Mouse (Mus musculus) thymus, adult 18-20 months (tissue): ENCODE measurements around the gene Nptx2.

Experiments used
- DNase-seq, 2 experiments: peaks; one replicate each; pipeline ENCODE4 v3.0.0; 2022; ENCODE audit warnings: mixed read lengths in 2 of 2

The Nptx2 gene

GRCm38 (mm10) chr5:144545653-144546422 is at the start of gene Nptx2:
Gene Nptx2, plus strand, starts transcription at chr5:144545902.
- DNase-seq, result no peak

DNA sequence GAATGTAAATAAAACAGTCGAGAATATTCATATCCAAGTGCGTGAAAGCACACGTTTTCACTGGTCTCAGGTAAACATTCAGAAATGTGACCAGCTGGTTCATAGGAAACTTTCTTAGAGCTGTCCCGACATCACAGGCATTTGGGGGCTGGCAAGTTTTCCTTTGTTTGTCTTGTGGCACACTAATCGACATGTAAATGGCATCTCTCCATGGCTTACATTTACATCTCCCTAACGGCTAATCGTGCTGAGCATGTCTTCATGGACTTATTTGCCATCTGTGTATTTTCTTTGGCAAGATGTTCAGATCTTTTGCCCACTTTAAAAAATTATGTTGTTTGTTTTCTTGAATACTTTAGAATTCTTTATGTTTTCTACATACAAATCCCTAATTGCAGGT is 49.2 kb upstream of the Nptx2 start:
- DNase-seq, result no peak

DNA sequence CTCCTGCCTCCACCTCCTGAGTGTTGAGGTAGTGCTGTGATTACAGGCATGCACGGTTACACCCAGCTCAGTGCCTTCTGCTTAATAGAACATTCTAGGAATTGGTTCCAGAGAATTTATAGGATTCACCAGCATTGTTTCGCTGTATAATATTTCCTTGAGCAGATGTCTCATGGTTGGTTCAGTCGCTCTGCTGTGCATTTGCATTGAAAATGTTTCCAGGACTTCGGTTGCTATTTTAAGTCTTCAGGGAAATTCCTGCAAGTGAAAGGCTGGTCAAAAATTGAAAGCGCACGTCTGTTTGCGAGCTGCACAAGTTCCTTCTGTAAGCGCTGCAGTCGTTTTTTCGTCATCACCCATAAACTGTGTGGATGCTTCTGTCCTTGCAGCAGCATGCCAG is 41.5 kb upstream of the Nptx2 start:
- no peak for DNase-seq

GRCm38 (mm10) chr5:144505731-144506130 is 40.0 kb upstream of the Nptx2 start:
- no peak for DNase-seq

DNA sequence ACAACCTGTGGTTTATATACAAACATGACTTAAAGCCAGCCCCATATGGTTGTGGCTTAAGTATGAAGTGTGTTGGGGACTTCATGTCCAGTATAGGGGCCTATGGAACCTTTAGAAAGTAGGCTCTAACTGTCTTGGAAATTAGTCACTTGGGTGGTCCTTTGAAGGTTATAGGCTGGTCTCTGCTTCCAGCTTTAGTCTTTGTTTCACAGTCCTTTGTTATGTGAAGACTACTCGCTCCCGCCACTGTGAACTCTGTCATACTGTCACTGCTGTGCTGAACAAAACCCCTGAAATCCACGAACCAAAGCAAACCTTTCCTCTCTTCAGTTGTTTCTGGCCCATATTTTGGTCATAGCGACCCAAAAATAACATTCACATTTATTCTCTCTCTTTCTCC is 39.5 kb upstream of the Nptx2 start:
- DNase-seq, result no peak

GRCm38 (mm10) chr5:144506689-144507552 is 38.8 kb upstream of the Nptx2 start:
- DNase-seq, result no peak

DNA sequence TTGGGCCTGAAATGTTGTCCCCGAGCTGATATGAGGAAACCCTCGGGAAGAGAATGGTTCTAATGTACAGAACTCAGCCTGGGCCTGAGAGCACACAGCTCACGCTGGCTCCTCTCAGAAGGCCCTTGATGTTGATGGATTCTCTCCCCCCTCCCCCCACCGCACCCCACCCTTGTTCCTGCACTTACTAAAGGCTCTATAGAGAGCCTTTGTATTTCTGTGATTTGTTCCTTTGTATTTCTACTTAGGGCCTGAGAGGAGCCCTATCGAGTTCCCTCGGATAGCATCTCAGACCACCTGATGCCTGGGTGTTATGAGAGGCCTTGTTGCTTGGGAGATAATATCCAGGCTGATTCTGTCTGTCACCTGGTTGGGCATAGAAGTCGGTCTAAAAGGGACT is 36.3 kb upstream of the Nptx2 start:
- DNase-seq, result no peak

DNA sequence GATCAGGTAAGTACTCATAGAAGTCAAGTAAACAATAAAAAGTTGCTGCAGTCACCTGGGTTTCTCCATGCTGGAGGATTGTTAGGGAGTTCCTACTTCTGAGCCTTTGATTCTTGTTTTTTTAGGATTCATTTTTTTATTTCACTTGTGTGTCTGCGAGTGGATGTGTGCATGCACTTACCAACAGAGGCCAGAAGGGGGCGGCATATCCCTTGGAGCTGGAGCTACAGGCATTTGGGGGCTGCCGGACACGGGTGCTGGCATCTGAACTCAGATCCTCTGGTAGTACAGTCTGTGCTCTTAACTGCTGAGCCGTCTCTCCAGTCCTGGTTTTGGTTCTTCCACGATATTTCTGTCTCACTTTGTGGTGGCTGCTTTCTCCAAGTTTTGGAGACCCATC is 31.0 kb upstream of the Nptx2 start:
- DNase-seq, result no peak

DNA sequence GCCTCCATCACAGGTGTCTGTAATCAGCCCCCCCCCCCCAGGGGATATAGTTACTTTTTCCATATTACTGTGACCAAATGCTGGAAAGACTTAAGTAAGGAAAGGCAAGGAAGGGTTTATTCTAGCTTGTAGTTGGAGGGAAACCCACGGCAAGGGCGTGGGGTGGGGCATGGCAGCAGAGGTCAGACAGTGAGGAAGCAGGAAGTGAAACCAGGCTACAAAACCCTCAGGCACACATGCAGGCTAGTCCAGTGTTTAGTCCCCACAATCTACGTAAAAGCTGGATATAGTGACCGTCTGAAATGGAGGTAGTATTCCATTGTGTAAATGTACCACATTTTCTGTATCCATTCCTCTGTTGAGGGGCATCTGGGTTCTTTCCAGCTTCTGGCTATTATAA is 30.5 kb upstream of the Nptx2 start:
- DNase-seq, result no peak

GRCm38 (mm10) chr5:144520096-144520495 is 25.6 kb upstream of the Nptx2 start:
- DNase-seq, result no peak

- DNase-seq, result no peak
Measured at GRCm38 (mm10) chr5:144524774-144525173, 20.9 kb upstream of the Nptx2 start.

DNA sequence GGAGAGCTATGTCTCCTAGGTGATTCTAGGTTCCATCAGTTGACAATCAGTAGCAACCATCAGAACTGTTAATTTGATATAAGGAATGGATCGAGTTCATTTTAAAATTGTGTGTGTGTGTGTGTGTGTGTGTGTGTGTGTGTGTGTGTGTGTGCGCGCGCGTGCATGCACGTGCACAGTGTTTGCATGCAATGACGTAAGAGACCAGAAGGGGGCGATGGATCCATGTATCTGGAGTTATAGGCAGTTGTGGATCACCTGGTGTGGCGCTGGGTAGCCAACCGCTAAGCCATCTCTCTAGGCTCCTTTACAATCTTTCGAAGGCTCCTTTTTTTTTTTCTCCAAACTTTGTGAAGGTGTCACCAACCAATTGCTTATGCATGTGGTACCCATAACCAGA is 16.6 kb upstream of the Nptx2 start:
- no peak for DNase-seq

- no peak for DNase-seq
Measured at GRCm38 (mm10) chr5:144542711-144543308, 2.9 kb upstream of the Nptx2 start.

GRCm38 (mm10) chr5:144546423-144546995 is 807 bp downstream of the Nptx2 start:
- no peak for DNase-seq

DNA sequence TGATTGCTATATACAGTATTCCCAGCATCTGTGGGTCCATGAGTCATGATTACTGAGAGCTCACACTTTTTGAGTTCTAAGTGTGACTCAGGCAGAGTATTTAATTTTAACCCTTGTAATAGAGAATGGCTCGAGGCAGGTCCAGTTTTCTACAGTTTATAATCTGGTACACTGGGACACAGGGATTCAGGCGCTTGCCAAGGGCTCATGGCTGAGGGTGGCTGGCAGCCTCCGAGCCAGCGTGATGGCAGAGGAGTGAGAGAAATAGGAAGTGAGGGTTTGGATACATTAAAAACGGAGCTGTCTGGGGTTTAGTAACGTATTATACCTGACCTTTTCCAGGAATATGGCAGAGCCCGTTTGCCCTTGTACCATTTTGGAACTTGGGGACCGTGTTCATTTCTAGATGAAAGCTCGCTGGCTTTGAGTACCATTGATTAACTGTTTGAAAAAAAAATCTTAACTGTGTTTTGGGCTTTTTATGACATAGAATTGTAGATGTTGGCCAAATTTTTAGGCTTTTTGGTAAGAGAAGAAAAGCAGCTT is 1.7 kb downstream of the Nptx2 start:
- no peak for DNase-seq

DNA sequence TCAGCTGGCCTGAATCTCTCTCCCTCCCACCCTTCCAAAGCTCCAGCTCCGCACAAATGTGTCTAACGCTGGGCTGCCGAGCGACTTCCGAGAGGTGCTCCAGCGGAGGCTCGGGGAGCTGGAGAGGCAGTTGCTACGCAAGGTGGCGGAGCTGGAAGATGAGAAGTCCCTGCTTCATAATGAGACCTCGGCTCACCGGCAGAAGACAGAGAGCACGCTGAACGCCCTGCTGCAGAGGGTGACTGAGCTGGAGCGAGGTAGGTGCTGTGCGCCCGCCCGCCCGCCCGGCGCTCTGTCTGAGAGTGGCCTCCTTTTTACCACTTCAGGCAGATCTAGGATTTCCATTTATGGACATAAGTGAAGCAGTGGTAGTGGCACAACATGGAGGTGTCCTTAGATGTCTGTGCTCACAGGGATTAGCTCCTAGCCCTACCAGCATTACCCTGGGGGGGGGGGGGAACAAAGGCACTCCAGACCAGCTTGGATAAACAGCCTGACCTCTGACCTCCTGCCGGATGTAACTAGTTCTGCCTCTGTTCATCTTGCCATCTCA is 2.5 kb downstream of the Nptx2 start:
- DNase-seq, result no peak

DNA sequence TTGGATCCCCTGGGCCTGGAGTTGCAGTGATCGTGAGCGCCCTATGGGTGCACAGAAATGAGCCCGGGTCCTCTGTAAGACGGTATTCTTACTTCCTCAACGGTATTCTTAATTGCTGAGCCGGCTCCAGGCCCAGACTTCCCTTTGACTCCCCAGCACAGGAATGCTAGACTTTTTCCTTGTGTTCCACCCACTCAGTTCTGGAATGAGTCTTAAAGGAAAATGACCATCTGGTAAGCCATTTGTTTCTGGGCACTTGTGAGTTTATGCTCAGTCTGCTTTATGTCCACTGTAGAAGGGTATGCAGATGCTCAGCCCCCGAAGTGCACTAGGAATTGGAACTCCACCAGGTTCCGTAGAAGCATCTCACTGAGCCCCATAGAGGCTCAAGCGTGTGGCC is 4.3 kb downstream of the Nptx2 start:
- no peak for DNase-seq

DNA sequence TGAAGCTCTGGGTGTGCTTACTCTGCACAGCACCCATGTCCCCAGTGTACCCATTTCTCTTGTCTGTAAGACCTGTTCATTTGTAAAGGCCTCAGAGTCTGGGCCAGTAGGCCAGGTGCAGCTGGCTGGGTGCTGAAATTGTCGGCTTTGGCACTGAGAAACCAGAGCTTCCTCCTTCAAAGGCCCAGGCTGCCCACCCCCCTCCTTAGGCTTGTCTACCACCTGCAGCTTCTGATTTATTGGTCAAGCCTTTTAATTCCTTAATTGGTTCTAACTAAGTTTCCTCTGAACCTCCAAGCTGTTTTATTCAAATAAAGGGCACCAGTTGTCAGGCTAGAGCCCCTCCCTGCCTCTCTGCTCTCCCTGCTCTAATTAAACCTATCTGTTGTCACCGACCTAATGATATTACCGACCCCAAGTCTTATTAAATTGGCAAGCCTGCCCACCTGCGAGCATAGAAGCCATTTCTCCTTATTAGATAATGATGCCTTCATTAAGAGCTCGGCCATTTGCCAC is 5.0 kb downstream of the Nptx2 start:
- DNase-seq, result no peak

DNA sequence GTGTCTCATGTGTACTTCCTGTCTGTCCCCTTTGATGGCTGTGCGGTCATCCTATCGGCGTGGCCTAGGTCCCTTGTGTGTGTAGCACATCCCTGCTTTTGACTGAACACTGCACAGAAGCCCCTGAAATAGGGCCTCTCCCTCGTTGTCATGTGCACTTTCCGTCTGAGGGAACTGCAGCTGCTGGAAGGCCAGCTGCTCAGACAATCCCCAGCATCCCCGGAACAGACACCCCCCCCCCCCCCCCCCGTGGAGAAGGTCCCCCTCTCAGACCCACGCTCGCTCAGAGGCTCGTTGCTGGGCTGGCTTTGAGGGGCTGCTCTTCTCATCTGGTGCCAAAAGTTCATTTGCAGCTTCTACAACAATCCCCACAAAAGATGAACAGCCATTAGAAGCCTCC is 11.0 kb downstream of the Nptx2 start:
- DNase-seq, result no peak

DNA sequence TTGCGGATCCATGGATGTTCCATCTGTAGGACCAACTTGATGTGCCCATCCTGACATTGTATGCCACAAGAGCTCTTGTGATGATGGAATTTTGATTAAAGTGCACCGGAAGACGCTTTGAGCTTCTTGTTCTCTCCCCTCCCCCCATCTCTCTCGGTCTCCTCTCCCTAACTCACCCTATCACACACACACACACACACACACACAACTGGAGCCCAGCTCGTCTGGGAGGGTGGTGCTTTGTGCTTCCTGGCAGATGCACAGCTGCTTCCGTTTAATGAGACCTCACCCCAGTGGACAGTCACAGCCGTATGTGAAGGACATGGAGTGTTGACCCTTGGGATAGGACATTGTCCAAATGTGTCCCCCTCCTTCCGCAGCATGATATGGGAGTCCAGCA is 11.7 kb downstream of the Nptx2 start:
- no peak for DNase-seq

DNA sequence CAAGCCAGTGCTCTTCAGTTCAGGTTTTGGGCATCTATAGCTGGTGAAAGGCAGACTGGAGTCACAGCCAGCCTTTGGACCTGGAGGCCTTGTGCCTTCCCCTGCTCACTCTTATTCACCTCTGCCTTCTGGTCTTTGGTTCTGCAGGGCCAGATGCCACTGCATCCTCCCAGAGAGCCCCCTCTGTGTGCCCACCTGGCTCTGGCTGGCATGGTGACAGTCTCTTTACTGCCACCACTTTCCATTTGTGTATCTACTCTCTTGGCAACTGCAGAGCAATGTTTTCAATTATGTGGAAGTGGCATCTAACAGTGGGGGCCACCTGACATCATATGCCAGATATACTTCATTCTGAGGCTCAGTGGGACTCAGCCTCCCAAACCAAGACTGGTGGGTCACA is 12.8 kb downstream of the Nptx2 start:
- no peak for DNase-seq

DNA sequence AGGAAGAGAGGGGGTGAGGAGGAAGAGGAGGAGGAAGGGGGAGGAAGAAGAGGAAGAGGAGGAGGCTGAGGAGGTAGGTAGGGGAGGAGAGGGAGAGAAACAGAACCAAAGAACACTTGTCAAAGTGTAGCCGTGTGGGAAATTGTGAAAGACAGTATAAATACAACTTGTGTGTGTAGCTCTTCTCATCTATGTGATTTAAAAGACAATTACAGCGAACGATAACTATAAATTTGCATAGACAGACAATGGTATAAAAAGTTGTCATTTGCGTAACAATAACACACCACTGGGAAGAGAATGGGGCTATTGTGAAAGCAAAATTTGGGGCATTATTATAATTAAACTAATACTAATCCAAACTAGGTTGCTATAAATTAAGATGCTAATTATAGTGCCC is 20.0 kb downstream of the Nptx2 start:
- DNase-seq, result no peak

DNA sequence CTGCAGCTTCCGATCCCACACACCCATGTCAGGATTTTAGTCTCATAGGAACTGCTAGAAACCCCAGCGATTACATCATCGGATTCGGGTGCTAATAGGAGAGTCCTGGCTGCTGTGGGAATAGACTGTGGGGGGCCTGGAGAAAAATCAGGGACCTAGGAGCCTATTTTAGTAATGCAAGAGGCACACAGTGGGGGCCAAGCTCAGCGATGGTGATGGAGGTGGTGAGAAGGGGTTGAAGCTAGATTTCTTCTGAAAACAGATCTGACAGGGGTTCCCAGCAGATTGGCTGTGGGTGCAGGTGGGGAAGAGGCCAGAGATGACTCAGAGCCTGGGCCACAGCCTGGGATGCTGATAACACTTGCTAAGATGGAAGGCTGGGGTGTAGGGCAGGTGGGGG is 39.4 kb downstream of the Nptx2 start:
- DNase-seq, result no peak
